Mouse (Mus musculus) C2C12 (cell line): ENCODE measurements at regions not wholly inside any gene's neighbourhood (a gene's known extent, or its start where the extent isn't known, plus 50 kb on each side); places are given as distances from the start of the nearest gene placed in this dataset.

Experiments used
- H3K27me3 ChIP-seq: one replicate; pipeline ENCODE4 v1.6.1; 2011; ENCODE audit not compliant: control insufficient read depth, insufficient read depth, insufficient read length
- H3K36me3 ChIP-seq: one replicate; pipeline ENCODE4 v1.6.1; 2011; ENCODE audit not compliant: control insufficient read depth, insufficient read depth
- H3K4me3 ChIP-seq: one replicate; pipeline ENCODE4 v1.5.1; 2011; ENCODE audit warnings: mild to moderate bottlenecking, control low read depth; ENCODE audit not compliant: poor library complexity, insufficient read depth, severe bottlenecking
- H3K79me2 ChIP-seq: one replicate; pipeline ENCODE4 v1.6.1; 2011; ENCODE audit not compliant: control insufficient read depth, insufficient read depth
- H3K79me3 ChIP-seq: one replicate; pipeline ENCODE4 v1.6.1; 2011; ENCODE audit warnings: low read depth, control low read depth
- H3ac ChIP-seq: one replicate; pipeline ENCODE3; 2011; ENCODE audit warnings: low read depth; ENCODE audit not compliant: control insufficient read depth, insufficient read length
- CEBPB ChIP-seq: IDR thresholded peaks from one replicate; pipeline ENCODE4 v1.6.1; 2011; ENCODE audit warnings: low read depth, mild to moderate bottlenecking, control low read depth, moderate library complexity
- CTCF ChIP-seq: IDR thresholded peaks from one replicate; pipeline ENCODE4 v1.5.1; 2011; ENCODE audit not compliant: control insufficient read depth, insufficient read depth, insufficient read length
- FOSL1 ChIP-seq: IDR thresholded peaks from one replicate; pipeline ENCODE4 v1.8.0; 2011; ENCODE audit warnings: mild to moderate bottlenecking, low read length; ENCODE audit not compliant: poor library complexity, insufficient read depth, severe bottlenecking
- MAX ChIP-seq: IDR thresholded peaks from one replicate; pipeline ENCODE4 v1.6.1; 2011; ENCODE audit warnings: mild to moderate bottlenecking, control low read depth
- MYOD1 ChIP-seq: IDR thresholded peaks from one replicate; pipeline ENCODE4 v1.6.1; 2011; ENCODE audit warnings: low read depth; ENCODE audit not compliant: control insufficient read depth, insufficient read length
- MYOG ChIP-seq: IDR thresholded peaks from one replicate; pipeline ENCODE4 v1.6.1; 2011; ENCODE audit not compliant: control insufficient read depth, insufficient read length; ENCODE audit errors: extremely low read depth
- USF1 ChIP-seq: IDR thresholded peaks from one replicate; pipeline ENCODE4 v1.6.1; 2011; ENCODE audit warnings: low read depth, mild to moderate bottlenecking, control low read depth, moderate library complexity

DNA sequence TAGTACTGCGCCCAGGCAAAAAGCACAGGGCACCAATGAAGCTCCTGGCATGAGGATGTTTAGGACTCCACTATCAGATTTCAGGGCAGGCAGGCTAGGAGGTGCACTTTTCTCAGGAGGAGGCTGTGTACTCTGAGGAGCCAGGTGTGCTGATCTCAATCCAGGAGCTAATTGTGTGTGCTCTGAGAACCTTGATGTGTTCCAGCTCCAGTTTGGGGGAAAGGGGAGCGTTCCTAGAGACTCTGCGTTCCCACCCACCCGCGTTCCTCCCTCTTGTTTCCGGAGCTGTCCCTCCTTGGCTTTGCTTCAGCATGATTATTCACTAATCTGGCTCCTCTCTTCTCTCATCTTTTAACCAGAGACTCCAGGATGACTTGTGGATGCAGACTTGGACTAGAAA is 195.2 kb downstream of the Icos start:
- no peak overlapping the region for H3K4me3 ChIP-seq
- no peak overlapping the region for H3ac ChIP-seq
- H3K79me3 ChIP-seq, result no peaks in the 10 kb centered on the region
- TF ChIP-seq CEBPB, result no peak
- no peak for TF ChIP-seq MYOD1
- no peak for TF ChIP-seq USF1
- no peak for TF ChIP-seq MAX
- no peak for TF ChIP-seq CTCF
- no peak for TF ChIP-seq MYOG
- no peak for TF ChIP-seq FOSL1
- H3K27me3 ChIP-seq, result no peaks in the 10 kb centered on the region
- no peaks in the 10 kb centered on the region for H3K36me3 ChIP-seq
- no peaks in the 10 kb centered on the region for H3K79me2 ChIP-seq

DNA sequence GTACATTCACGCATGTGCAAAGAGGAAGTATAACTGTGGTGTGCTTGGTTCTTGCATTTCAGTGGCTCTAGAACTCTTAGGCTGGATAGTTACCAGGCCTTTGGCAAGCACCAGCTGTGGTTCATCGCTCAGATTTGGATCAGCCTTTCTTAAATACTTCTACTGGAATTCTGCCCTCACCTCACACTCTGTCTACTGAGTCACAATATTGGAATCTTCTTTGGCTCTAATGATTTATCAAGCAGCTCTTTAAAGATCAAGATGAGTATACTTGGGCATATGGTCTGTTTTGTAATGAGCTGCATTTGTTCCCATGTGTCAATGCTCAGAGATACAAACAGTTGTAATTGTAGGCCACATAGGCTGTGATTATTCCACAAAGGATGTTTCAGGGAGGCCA is 197.5 kb downstream of the Icos start:
- no peak for TF ChIP-seq CTCF
- no peak for TF ChIP-seq USF1
- no peak for TF ChIP-seq MAX
- TF ChIP-seq MYOG, result no peak
- no peak for TF ChIP-seq FOSL1
- TF ChIP-seq MYOD1, result no peak
- Histone ChIP-seq H3ac (no peak overlapping the region), H3K79me2 (no peaks in the 10 kb centered on the region), H3K27me3 (no peaks in the 10 kb centered on the region), H3K4me3 (no peak overlapping the region), H3K79me3 (no peaks in the 10 kb centered on the region), H3K36me3 (no peaks in the 10 kb centered on the region)

DNA sequence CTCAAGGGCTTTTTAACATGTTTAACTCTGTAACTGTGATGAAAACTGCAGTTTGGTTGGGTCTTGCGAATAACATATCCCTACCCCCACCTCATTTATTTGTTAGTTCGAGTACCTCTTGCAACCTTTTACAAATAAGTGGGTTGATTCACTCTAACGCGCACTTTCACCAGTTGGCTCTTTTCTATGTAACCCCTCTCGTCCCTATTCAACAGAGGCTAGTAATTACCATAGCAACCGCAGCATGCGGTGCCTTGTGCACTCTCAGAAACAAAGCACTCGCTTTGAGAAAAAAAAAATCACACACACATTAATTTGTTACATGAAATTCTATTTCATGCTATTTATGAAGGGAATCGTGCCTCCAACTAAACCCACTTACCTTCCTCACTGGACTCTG is 201.7 kb downstream of the Icos start:
- Histone ChIP-seq H3K36me3 (no peaks in the 10 kb centered on the region), H3ac (no peak overlapping the region), H3K4me3 (no peak overlapping the region), H3K79me2 (no peaks in the 10 kb centered on the region), H3K79me3 (no peaks in the 10 kb centered on the region), H3K27me3 (peaks cover 3% of the 10 kb centered on the region)
- TF ChIP-seq MYOD1, result no peak
- no peak for TF ChIP-seq MAX
- TF ChIP-seq CTCF, result no peak
- TF ChIP-seq MYOG, result no peak
- TF ChIP-seq USF1, result no peak
- TF ChIP-seq FOSL1, result no peak
- TF ChIP-seq CEBPB, result no peak

- H3K36me3 ChIP-seq, result no peaks in the 10 kb centered on the region
- H3K4me3 ChIP-seq, result no peak overlapping the region
- TF ChIP-seq FOSL1, result no peak
- TF ChIP-seq CTCF, result peak; percentile 81
- H3K79me3 ChIP-seq, result no peaks in the 10 kb centered on the region
- H3K27me3 ChIP-seq, result peaks cover 3% of the 10 kb centered on the region
- no peaks in the 10 kb centered on the region for H3K79me2 ChIP-seq
- H3ac ChIP-seq, result no peak overlapping the region
Observed at GRCm38 (mm10) chr1:61181099-61181821, 203.5 kb downstream of the Icos start.

GRCm38 (mm10) chr1:61187381-61188100 is 209.8 kb downstream of the Icos start:
- no peak for TF ChIP-seq MYOD1
- TF ChIP-seq CTCF, result no peak
- no peak for TF ChIP-seq USF1
- TF ChIP-seq MAX, result no peak
- TF ChIP-seq CEBPB, result no peak

DNA sequence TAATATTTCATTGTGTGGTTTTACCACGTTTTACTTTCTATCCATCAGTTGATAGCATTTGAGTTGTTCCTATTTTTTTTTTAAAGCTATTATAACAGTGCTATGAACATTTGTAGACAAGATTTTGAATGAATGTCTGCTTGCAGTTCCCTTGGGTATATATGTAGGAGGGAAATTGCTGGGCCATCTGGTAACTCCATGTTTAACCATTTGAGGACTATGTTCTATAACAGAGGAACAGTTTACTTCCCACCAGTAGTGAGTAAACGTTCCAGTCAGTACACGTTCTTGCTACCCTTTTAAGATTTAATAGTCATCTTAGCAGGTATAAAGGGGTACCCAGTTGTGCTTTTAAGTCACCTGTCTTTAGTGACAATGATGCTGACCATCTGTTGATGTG is 213.2 kb downstream of the Icos start:
- Histone ChIP-seq H3ac (no peak overlapping the region), H3K79me3 (no peaks in the 10 kb centered on the region), H3K27me3 (no peaks in the 10 kb centered on the region), H3K79me2 (no peaks in the 10 kb centered on the region), H3K36me3 (no peaks in the 10 kb centered on the region), H3K4me3 (no peak overlapping the region)
- no peak for TF ChIP-seq USF1
- no peak for TF ChIP-seq CTCF
- TF ChIP-seq FOSL1, result no peak
- TF ChIP-seq MYOD1, result no peak
- no peak for TF ChIP-seq CEBPB
- TF ChIP-seq MYOG, result no peak
- TF ChIP-seq MAX, result no peak

More at GRCm38 (mm10) chr1:61187381-61188100, 209.8 kb downstream of the Icos start:
- Histone ChIP-seq H3K79me2 (no peaks in the 10 kb centered on the region), H3K4me3 (no peak overlapping the region), H3ac (no peak overlapping the region), H3K27me3 (peaks cover 3% of the 10 kb centered on the region), H3K79me3 (no peaks in the 10 kb centered on the region), H3K36me3 (no peaks in the 10 kb centered on the region)
